Mouse (Mus musculus) bone marrow macrophage, adult 2 months (primary cell): ENCODE data around the gene Plekhm3.

Experiments used
- CTCF ChIP-seq: IDR thresholded peaks from 2 replicates; pipeline ENCODE4 v1.5.1; 2012; ENCODE audit warnings: low read depth, mild to moderate bottlenecking, low read length, moderate library complexity
- POLR2A ChIP-seq: IDR thresholded peaks from 2 replicates; pipeline ENCODE4 v1.6.1; 2012; ENCODE audit warnings: mild to moderate bottlenecking, low read depth, low read length, borderline replicate concordance

GRCm38 (mm10) chr1:64793234-64793530, 163.4 kb downstream of the Plekhm3 start:
- no peak for TF ChIP-seq CTCF
- no peak for TF ChIP-seq POLR2A
